Mouse (Mus musculus) kidney, postnatal 14 days (tissue): ENCODE measurements around the gene Rrnad1.

Experiments
- DNase-seq: peaks from one replicate; pipeline ENCODE4 v3.0.0; 2022; ENCODE audit warnings: mixed read lengths

Rrnad1 gene

DNA sequence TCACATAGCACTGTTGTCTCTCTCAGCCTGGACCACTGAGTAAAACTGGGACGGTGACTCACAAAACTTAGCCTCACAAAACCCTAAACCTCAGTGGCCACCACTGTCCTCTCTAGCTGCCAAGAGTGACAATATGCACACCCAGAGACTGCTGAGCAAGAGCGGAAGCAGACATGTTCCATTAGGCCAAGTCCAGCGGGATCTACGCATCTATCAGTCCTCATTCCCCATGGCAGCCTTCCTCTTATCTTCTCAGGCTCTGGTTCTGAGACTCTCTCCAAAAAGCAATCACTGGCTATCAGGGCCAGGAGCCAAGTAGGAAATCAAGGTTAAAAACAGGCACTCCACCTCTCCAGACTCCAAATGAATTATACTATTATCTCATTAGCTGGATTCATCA lies 52.8 kb downstream of the Rrnad1 start:
- no peak for DNase-seq
